Mouse (Mus musculus) heart, embryonic 13.5 days (tissue): ENCODE data around the gene Tirap. TPM values are rescaled to one million over a fixed set of nuclear protein-coding genes. Genes with fewer than 3 reads are reported as not detected.

Experiments used
- ATAC-seq: fragments of 200-750 bp; cut with Nextera tagmentation; 2 replicates; pipeline ENCODE4 v1.8.0; 2017; ENCODE audit warnings: moderate TSS enrichment; ENCODE audit not compliant: insufficient number of reproducible peaks, low FRiP score, low TSS enrichment; ENCODE audit errors: extremely low read depth
- H3K27ac ChIP-seq: fragments of 300-500 bp; sonication (generic); replicated peaks from 2 replicates; pipeline ENCODE4 v1.5.1; 2015; ENCODE audit warnings: moderate library complexity, mild to moderate bottlenecking, inconsistent platforms
- H3K27me3 ChIP-seq: fragments of 300-500 bp; sonication (generic); replicated peaks from 2 replicates; pipeline ENCODE4 v1.6.1; 2015; ENCODE audit warnings: mild to moderate bottlenecking, inconsistent platforms
- H3K36me3 ChIP-seq: fragments of 300-500 bp; sonication (generic); 2 replicates; pipeline ENCODE4 v1.6.1; 2015; ENCODE audit warnings: mild to moderate bottlenecking, inconsistent platforms
- H3K4me1 ChIP-seq: fragments of 300-500 bp; sonication (generic); 2 replicates; pipeline ENCODE4 v1.6.1; 2015; ENCODE audit warnings: inconsistent platforms
- H3K4me2 ChIP-seq: fragments of 300-500 bp; sonication (generic); 2 replicates; pipeline ENCODE4 v1.6.1; 2015; ENCODE audit warnings: inconsistent platforms, mild to moderate bottlenecking, moderate library complexity
- H3K4me3 ChIP-seq: fragments of 300-500 bp; sonication (generic); 2 replicates; pipeline ENCODE4 v1.5.1; 2015; ENCODE audit warnings: moderate library complexity, mild to moderate bottlenecking, inconsistent platforms
- H3K9ac ChIP-seq: fragments of 300-500 bp; sonication (generic); 2 replicates; pipeline ENCODE4 v1.6.1; 2015; ENCODE audit warnings: inconsistent platforms, mild to moderate bottlenecking, moderate library complexity
- H3K9me3 ChIP-seq: fragments of 300-500 bp; sonication (generic); 2 replicates; pipeline ENCODE4 v1.6.1; 2016; ENCODE audit warnings: inconsistent platforms
- WGBS: fragments of 180-500 bp; shearing (Covaris S2); methylation state at CpG from one replicate; pipeline ENCODE4 v1.1.7; 2015; ENCODE audit warnings: mixed read lengths; 5-methylcytosine and 5-hydroxymethylcytosine counted together
- polyA plus RNA-seq: library from polyadenylated mRNA; unstranded; fragments of >200 nt; fragmentation: Nextera tagmentation; extraction: Ambion mirVana; gene quantifications from 2 replicates; pipeline ENCODE4 v1.2.1, GENCODE M21; 2015

Gene Tirap
- polyA plus RNA-seq = 8.1 and 9.5 TPM in 2 replicates

- Histone ChIP-seq H3K9me3 (no peaks in the 10 kb centered on the region), H3K4me3 (peak within 1 kb of the TSS; percentile 75), H3K36me3 (peaks cover 15% of the 10 kb centered on the region), H3K27me3 (no peaks in the 10 kb centered on the region), H3K27ac (peak within 1 kb of the TSS; percentile 46), H3K4me1 (peaks cover 24% of the 10 kb centered on the region), H3K4me2 (peak within 1 kb of the TSS; percentile 88), H3K9ac (peak within 1 kb of the TSS; percentile 89)
- peak; percentile 84 for ATAC-seq
- WGBS = under 1% methylated on average over 40 of the region's 44 CpGs
Measured at GRCm38 (mm10) chr9:35199772-35200471, at the start of gene Tirap, which contains the start of gene Srpr. Gene Tirap (minus strand): TSS chr9:35200291. Gene Srpr (plus strand): TSS chr9:35200175.

GRCm38 (mm10) chr9:35249476-35249875 is 49.4 kb upstream of the Tirap start:
- ATAC-seq = no peak
- H3K4me2 ChIP-seq = no peak overlapping the region

GRCm38 (mm10) chr9:35247405-35247804 is 47.3 kb upstream of the Tirap start:
- no peak overlapping the region for H3K9ac ChIP-seq
- no peak overlapping the region for H3K27ac ChIP-seq
- no peak for ATAC-seq
- H3K4me3 ChIP-seq = no peak overlapping the region
- 83% methylated on average over 2 of the region's 2 CpGs for WGBS
- H3K9me3 ChIP-seq = no peaks in the 10 kb centered on the region
- peaks cover 15% of the 10 kb centered on the region for H3K4me1 ChIP-seq
- H3K27me3 ChIP-seq = no peaks in the 10 kb centered on the region
- no peak overlapping the region for H3K4me2 ChIP-seq
- no peaks in the 10 kb centered on the region for H3K36me3 ChIP-seq

More at GRCm38 (mm10) chr9:35249476-35249875, 49.4 kb upstream of the Tirap start:
- Histone ChIP-seq H3K27me3 (no peaks in the 10 kb centered on the region), H3K36me3 (no peaks in the 10 kb centered on the region), H3K9ac (no peak overlapping the region), H3K27ac (no peak overlapping the region), H3K4me1 (peaks cover 15% of the 10 kb centered on the region), H3K4me3 (no peak overlapping the region), H3K9me3 (no peaks in the 10 kb centered on the region)

- no peak overlapping the region for H3K9ac ChIP-seq
Measured at GRCm38 (mm10) chr9:35239734-35240133, 39.6 kb upstream of the Tirap start.

GRCm38 (mm10) chr9:35238915-35239571 is 39.0 kb upstream of the Tirap start:
- H3K9me3 ChIP-seq = no peaks in the 10 kb centered on the region
- H3K9ac ChIP-seq = no peak overlapping the region
- ATAC-seq = no peak; the same call in 1 of the 2 replicates
- peaks cover 13% of the 10 kb centered on the region for H3K4me1 ChIP-seq
- no peak overlapping the region for H3K4me3 ChIP-seq
- no peak overlapping the region for H3K4me2 ChIP-seq
- H3K36me3 ChIP-seq = peaks cover 15% of the 10 kb centered on the region
- H3K27ac ChIP-seq = peak overlapping the region; percentile 32; the same call in 1 of the 2 replicates
- no peaks in the 10 kb centered on the region for H3K27me3 ChIP-seq
- WGBS = 46% methylated on average over 6 of the region's 6 CpGs

More at GRCm38 (mm10) chr9:35239734-35240133, 39.6 kb upstream of the Tirap start:
- no peak for ATAC-seq
- Histone ChIP-seq H3K27me3 (no peaks in the 10 kb centered on the region), H3K9me3 (no peaks in the 10 kb centered on the region), H3K36me3 (peaks cover 8% of the 10 kb centered on the region; the same call in 1 of the 2 replicates), H3K4me1 (peaks cover 13% of the 10 kb centered on the region), H3K27ac (peak overlapping the region; percentile 32; the same call in 1 of the 2 replicates), H3K4me3 (no peak overlapping the region), H3K4me2 (no peak overlapping the region)
- WGBS = 55% methylated on average over 1 of the region's 1 CpGs

- 85% methylated on average over 1 of the region's 1 CpGs for WGBS
- ATAC-seq = no peak
- no peak overlapping the region for H3K4me3 ChIP-seq
- peaks cover 22% of the 10 kb centered on the region for H3K36me3 ChIP-seq
- H3K9me3 ChIP-seq = no peaks in the 10 kb centered on the region
- no peaks in the 10 kb centered on the region for H3K27me3 ChIP-seq
- H3K4me2 ChIP-seq = no peak overlapping the region
- peaks cover 13% of the 10 kb centered on the region for H3K4me1 ChIP-seq
- no peak overlapping the region for H3K9ac ChIP-seq
- H3K27ac ChIP-seq = 0 out of 2 replicates have a peak overlapping the region, but pooled peaks have one; percentile 32
Measured at GRCm38 (mm10) chr9:35238371-35238770, 38.3 kb upstream of the Tirap start.

- no peak overlapping the region for H3K4me3 ChIP-seq
- no peak for ATAC-seq
Measured at GRCm38 (mm10) chr9:35235996-35236395, 35.9 kb upstream of the Tirap start.

GRCm38 (mm10) chr9:35228671-35229070 is 28.6 kb upstream of the Tirap start:
- Histone ChIP-seq H3K4me3 (no peak overlapping the region), H3K27me3 (no peaks in the 10 kb centered on the region), H3K36me3 (peaks cover 60% of the 10 kb centered on the region), H3K9me3 (no peaks in the 10 kb centered on the region), H3K4me2 (no peak overlapping the region), H3K27ac (no peak overlapping the region), H3K4me1 (no peaks in the 10 kb centered on the region), H3K9ac (no peak overlapping the region)
- ATAC-seq = no peak
- 90% methylated on average over 3 of the region's 3 CpGs for WGBS

More at GRCm38 (mm10) chr9:35235996-35236395, 35.9 kb upstream of the Tirap start:
- H3K27me3 ChIP-seq = no peaks in the 10 kb centered on the region
- H3K9ac ChIP-seq = no peak overlapping the region
- 52% methylated on average over 3 of the region's 3 CpGs for WGBS
- no peak overlapping the region for H3K4me2 ChIP-seq
- H3K36me3 ChIP-seq = peaks cover 43% of the 10 kb centered on the region
- no peak overlapping the region for H3K27ac ChIP-seq
- H3K4me1 ChIP-seq = peaks cover 13% of the 10 kb centered on the region
- H3K9me3 ChIP-seq = no peaks in the 10 kb centered on the region

- H3K36me3 ChIP-seq = peaks cover 74% of the 10 kb centered on the region
- H3K27ac ChIP-seq = no peak overlapping the region
- no peaks in the 10 kb centered on the region for H3K4me1 ChIP-seq
- H3K9ac ChIP-seq = no peak overlapping the region
- H3K4me2 ChIP-seq = no peak overlapping the region
- 91% methylated on average over 3 of the region's 3 CpGs for WGBS
- H3K27me3 ChIP-seq = no peaks in the 10 kb centered on the region
- no peaks in the 10 kb centered on the region for H3K9me3 ChIP-seq
- ATAC-seq = no peak
- no peak overlapping the region for H3K4me3 ChIP-seq
Measured at GRCm38 (mm10) chr9:35223466-35223865, 23.4 kb upstream of the Tirap start.

GRCm38 (mm10) chr9:35217963-35218362 is 17.9 kb upstream of the Tirap start:
- Histone ChIP-seq H3K9ac (no peak overlapping the region), H3K4me1 (no peaks in the 10 kb centered on the region), H3K4me3 (no peak overlapping the region), H3K9me3 (no peaks in the 10 kb centered on the region), H3K4me2 (no peak overlapping the region), H3K27me3 (no peaks in the 10 kb centered on the region), H3K36me3 (peaks cover 93% of the 10 kb centered on the region), H3K27ac (no peak overlapping the region)
- no peak for ATAC-seq
- 56% methylated on average over 1 of the region's 1 CpGs for WGBS

GRCm38 (mm10) chr9:35211573-35212511 is 11.8 kb upstream of the Tirap start:
- Histone ChIP-seq H3K27me3 (no peaks in the 10 kb centered on the region), H3K9me3 (no peaks in the 10 kb centered on the region), H3K4me2 (peak overlapping the region; percentile 94), H3K9ac (peak overlapping the region; percentile 95), H3K4me3 (peak overlapping the region; percentile 96), H3K36me3 (peaks cover 70% of the 10 kb centered on the region), H3K27ac (peak overlapping the region; percentile 76), H3K4me1 (peaks cover 20% of the 10 kb centered on the region)
- ATAC-seq = no peak
- WGBS = 27% methylated on average over 26 of the region's 26 CpGs
